Mouse (Mus musculus): ENCODE data around the gene Olfr571. TPM values are rescaled to one million over a fixed set of nuclear protein-coding genes. Genes with fewer than 3 reads are reported as not detected.

Gene Olfr571
- polyA plus RNA-seq, 1 experiment from 2014 or later: not detected

DNA sequence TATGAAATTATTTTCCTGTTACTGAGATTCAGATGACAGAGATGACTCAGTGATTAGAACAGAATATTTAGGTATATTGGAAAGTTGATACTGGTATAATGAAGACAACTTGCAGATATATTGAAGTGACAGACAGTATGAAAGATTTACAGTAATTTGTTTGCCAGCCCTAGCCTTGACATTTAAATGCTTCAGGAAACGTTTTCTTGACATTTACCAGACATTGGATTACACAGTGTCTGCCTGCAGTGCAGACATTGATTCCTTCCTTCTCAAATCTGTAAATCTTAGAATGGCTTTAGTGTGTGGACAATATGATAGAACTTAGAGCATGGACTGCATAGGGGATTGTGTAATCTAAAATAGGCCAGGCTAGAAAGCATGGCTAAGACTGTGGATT, 2.1 kb downstream of the Olfr571 start:
- no peak overlapping the region for H3K4me3 ChIP-seq (replicated peaks)
- 20% methylated on average over 1 of the region's 1 CpGs for WGBS
- H3K9ac ChIP-seq: no peak overlapping the region
- no peak for ATAC-seq (replicated peaks; ENCODE audit: low FRiP score)
- H3K9me3 ChIP-seq (replicated peaks): no peaks in the 10 kb centered on the region
- H3K27ac ChIP-seq: no peak overlapping the region
- H3K36me3 ChIP-seq: no peaks in the 10 kb centered on the region
- H3K4me1 ChIP-seq: no peaks in the 10 kb centered on the region
- H3K4me2 ChIP-seq: no peak overlapping the region
- no peaks in the 10 kb centered on the region for H3K27me3 ChIP-seq

DNA sequence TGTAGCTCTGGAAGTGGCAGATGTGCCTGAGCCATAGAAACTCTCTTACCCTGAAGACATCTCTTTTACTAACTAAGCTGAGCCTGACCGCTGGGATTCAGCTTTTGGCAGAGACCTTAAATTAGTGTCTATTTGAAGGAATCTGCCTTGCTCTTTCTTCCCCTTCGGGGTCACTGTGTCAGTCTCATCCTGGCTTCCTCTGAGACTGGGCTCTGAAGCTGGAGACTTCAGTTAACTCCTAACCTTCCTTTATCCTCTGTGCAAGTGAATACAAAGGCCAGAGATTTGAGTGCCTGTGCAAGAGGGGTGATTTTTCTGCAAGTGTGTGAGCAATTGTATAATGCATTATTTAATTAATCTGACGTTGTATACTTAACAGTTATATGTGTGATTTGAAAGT, 26.6 kb downstream of the Olfr571 start, which contains the start of gene Olfr569:
Olfr569 (minus strand) TSS at position 101 of the 400 bp plus-strand sequence.
- Histone ChIP-seq H3K4me3 (replicated peaks) (no peak within 1 kb of the TSS), H3K9me3 (replicated peaks) (no peaks in the 10 kb centered on the region), H3K27me3 (no peaks in the 10 kb centered on the region), H3K4me1 (no peaks in the 10 kb centered on the region), H3K4me2 (no peak within 1 kb of the TSS), H3K9ac (no peak within 1 kb of the TSS), H3K27ac (no peak within 1 kb of the TSS), H3K36me3 (no peaks in the 10 kb centered on the region)
- WGBS: 73% methylated on average over 3 of the region's 3 CpGs
- no peak for ATAC-seq (replicated peaks; ENCODE audit: low FRiP score)

DNA sequence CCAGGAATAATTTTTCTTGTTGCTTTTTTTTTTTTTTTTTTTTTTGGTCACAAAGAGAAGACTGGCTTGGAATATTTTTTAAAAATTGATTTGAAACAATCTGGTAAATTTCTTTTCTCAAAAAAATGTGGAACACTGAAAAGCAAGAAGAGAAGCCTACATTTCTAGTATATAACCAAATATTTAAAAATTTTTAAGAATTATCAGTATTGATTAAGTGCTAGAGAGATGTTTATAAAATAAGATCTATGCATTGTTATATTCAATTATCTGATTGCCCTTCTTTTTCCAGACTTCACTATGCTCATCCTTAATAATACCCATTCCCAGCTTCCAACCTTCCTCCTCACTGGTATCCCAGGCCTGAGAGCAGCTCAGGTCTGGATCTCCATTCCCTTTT, 40.5 kb downstream of the Olfr571 start, which contains the start of gene Olfr568:
Olfr568 (plus strand) TSS at position 301 of the 400 bp plus-strand sequence.
- Histone ChIP-seq H3K27me3 (no peaks in the 10 kb centered on the region), H3K9me3 (replicated peaks) (no peaks in the 10 kb centered on the region), H3K9ac (no peak within 1 kb of the TSS), H3K4me2 (no peak within 1 kb of the TSS), H3K27ac (no peak within 1 kb of the TSS), H3K4me3 (replicated peaks) (no peak within 1 kb of the TSS), H3K36me3 (no peaks in the 10 kb centered on the region), H3K4me1 (no peaks in the 10 kb centered on the region)
- ATAC-seq (replicated peaks; ENCODE audit: low FRiP score): no peak

DNA sequence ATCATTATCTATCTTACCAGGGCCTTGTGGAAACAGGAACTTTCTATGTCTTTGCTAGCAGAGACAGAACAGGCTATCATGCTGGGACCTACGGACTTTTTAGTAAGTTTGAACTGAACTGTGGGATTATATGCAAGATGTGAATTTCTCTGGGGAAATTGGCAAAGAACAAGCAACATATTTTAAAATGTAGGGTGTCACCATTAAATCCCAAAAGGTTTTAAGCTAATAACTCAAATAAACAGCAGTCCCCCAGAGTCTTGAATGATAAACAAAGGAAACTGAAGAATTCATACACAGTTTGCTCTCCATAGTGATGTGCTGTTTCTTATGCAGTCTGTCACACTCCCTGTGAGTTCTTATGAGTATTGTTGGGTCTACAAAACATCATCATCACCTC, 58.7 kb downstream of the Olfr571 start, which contains the start of gene Olfr566:
Olfr566 (minus strand) TSS at position 101 of the 400 bp plus-strand sequence.
- no peak for ATAC-seq (replicated peaks; ENCODE audit: low FRiP score)
- Histone ChIP-seq H3K4me1 (no peaks in the 10 kb centered on the region), H3K9me3 (replicated peaks) (no peaks in the 10 kb centered on the region), H3K27me3 (no peaks in the 10 kb centered on the region), H3K36me3 (no peaks in the 10 kb centered on the region), H3K4me3 (replicated peaks) (no peak within 1 kb of the TSS), H3K4me2 (no peak within 1 kb of the TSS), H3K9ac (no peak within 1 kb of the TSS), H3K27ac (no peak within 1 kb of the TSS)
- 78% methylated on average over 1 of the region's 1 CpGs for WGBS

DNA sequence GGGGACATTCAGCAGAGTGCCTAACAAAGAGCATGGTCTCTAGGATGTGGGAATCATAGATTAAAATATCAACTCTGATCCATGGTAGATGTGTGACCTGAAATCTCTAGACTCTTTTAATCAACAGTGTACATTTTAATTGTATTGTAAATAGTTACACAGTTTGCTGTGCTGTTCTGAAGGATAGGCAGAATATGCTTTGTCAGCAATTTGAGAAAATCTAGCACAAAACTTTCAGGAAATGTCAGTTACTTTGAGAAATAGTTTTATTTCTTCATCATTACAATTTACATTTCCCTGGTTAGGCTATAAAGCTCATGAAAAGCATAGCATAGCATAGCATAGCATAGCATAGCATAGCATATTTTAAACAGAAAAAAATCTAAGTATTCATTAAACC, 61.5 kb downstream of the Olfr571 start:
- Histone ChIP-seq H3K4me3 (replicated peaks) (no peak overlapping the region), H3K9ac (no peak overlapping the region), H3K9me3 (replicated peaks) (no peaks in the 10 kb centered on the region), H3K4me1 (no peaks in the 10 kb centered on the region), H3K36me3 (no peaks in the 10 kb centered on the region), H3K27ac (no peak overlapping the region), H3K27me3 (no peaks in the 10 kb centered on the region), H3K4me2 (no peak overlapping the region)
- no peak for ATAC-seq (replicated peaks; ENCODE audit: low FRiP score)

Other genes with a start within 250 kb of the Olfr571 start
- gene Trim68, start 230.2 kb downstream of the Olfr571 start, polyA plus RNA-seq (2015; fragmentation: Nextera tagmentation; extraction: Ambion mirVana): 13.0 and 15.5 TPM in 2 replicates
- not detected in 2 replicates for gene Olfr557, start 221.6 kb downstream of the Olfr571 start, polyA plus RNA-seq (2015; fragmentation: Nextera tagmentation; extraction: Ambion mirVana)
- gene Olfr558, start 215.3 kb downstream of the Olfr571 start, polyA plus RNA-seq (2015; fragmentation: Nextera tagmentation; extraction: Ambion mirVana): 0.78 and 0.81 TPM in 2 replicates
- not detected in 2 replicates for gene Olfr33, start 198.5 kb downstream of the Olfr571 start, polyA plus RNA-seq (2015; fragmentation: Nextera tagmentation; extraction: Ambion mirVana)
- not detected in 2 replicates for gene Olfr559, start 190.0 kb downstream of the Olfr571 start, polyA plus RNA-seq (2015; fragmentation: Nextera tagmentation; extraction: Ambion mirVana)
- not detected in 2 replicates for gene Olfr560, start 158.2 kb downstream of the Olfr571 start, polyA plus RNA-seq (2015; fragmentation: Nextera tagmentation; extraction: Ambion mirVana)
- 0.27 and 0.48 TPM in 2 replicates for gene Olfr78, start 158.1 kb downstream of the Olfr571 start, polyA plus RNA-seq (2015; fragmentation: Nextera tagmentation; extraction: Ambion mirVana)
- not detected in 2 replicates for gene Olfr561, start 146.3 kb downstream of the Olfr571 start, polyA plus RNA-seq (2015; fragmentation: Nextera tagmentation; extraction: Ambion mirVana)
- gene Olfr564, start 114.1 kb downstream of the Olfr571 start, polyA plus RNA-seq (2015; fragmentation: Nextera tagmentation; extraction: Ambion mirVana): not detected in 2 replicates
- not detected in 2 replicates for gene Olfr566, start 58.8 kb downstream of the Olfr571 start, polyA plus RNA-seq (2015; fragmentation: Nextera tagmentation; extraction: Ambion mirVana)
- not detected in 2 replicates for gene Olfr568, start 40.4 kb downstream of the Olfr571 start, polyA plus RNA-seq (2015; fragmentation: Nextera tagmentation; extraction: Ambion mirVana)
- not detected in 2 replicates for gene Olfr569, start 26.7 kb downstream of the Olfr571 start, polyA plus RNA-seq (2015; fragmentation: Nextera tagmentation; extraction: Ambion mirVana)
- gene Olfr570, start 23.0 kb downstream of the Olfr571 start, polyA plus RNA-seq (2015; fragmentation: Nextera tagmentation; extraction: Ambion mirVana): not detected in 2 replicates
- not detected in 2 replicates for gene Olfr572, start 6.9 kb upstream of the Olfr571 start, polyA plus RNA-seq (2015; fragmentation: Nextera tagmentation; extraction: Ambion mirVana)
- gene Olfr573-ps1, start 25.0 kb upstream of the Olfr571 start, polyA plus RNA-seq (2015; fragmentation: Nextera tagmentation; extraction: Ambion mirVana): not detected in 2 replicates
- not detected in 2 replicates for gene Olfr574, start 30.9 kb upstream of the Olfr571 start, polyA plus RNA-seq (2015; fragmentation: Nextera tagmentation; extraction: Ambion mirVana)
- gene Olfr575, start 41.2 kb upstream of the Olfr571 start, polyA plus RNA-seq (2015; fragmentation: Nextera tagmentation; extraction: Ambion mirVana): not detected in 2 replicates
- gene Olfr576, start 45.1 kb upstream of the Olfr571 start, polyA plus RNA-seq (2015; fragmentation: Nextera tagmentation; extraction: Ambion mirVana): not detected in 2 replicates
- not detected in 2 replicates for gene Olfr577, start 58.4 kb upstream of the Olfr571 start, polyA plus RNA-seq (2015; fragmentation: Nextera tagmentation; extraction: Ambion mirVana)
- not detected in 2 replicates for gene Olfr578, start 71.8 kb upstream of the Olfr571 start, polyA plus RNA-seq (2015; fragmentation: Nextera tagmentation; extraction: Ambion mirVana)
- gene Olfr582, start 120.5 kb upstream of the Olfr571 start, polyA plus RNA-seq (2015; fragmentation: Nextera tagmentation; extraction: Ambion mirVana): not detected in 2 replicates
- not detected in 2 replicates for gene Olfr583, start 133.8 kb upstream of the Olfr571 start, polyA plus RNA-seq (2015; fragmentation: Nextera tagmentation; extraction: Ambion mirVana)
- not detected in 2 replicates for gene Olfr584, start 164.3 kb upstream of the Olfr571 start, polyA plus RNA-seq (2015; fragmentation: Nextera tagmentation; extraction: Ambion mirVana)
- gene Olfr585, start 180.2 kb upstream of the Olfr571 start, polyA plus RNA-seq (2015; fragmentation: Nextera tagmentation; extraction: Ambion mirVana): not detected in 2 replicates
- gene Olfr586, start 208.1 kb upstream of the Olfr571 start, polyA plus RNA-seq (2015; fragmentation: Nextera tagmentation; extraction: Ambion mirVana): not detected in 2 replicates
- not detected in 2 replicates for gene Olfr588-ps1, start 223.3 kb upstream of the Olfr571 start, polyA plus RNA-seq (2015; fragmentation: Nextera tagmentation; extraction: Ambion mirVana)
- not detected in 2 replicates for gene Olfr589, start 238.8 kb upstream of the Olfr571 start, polyA plus RNA-seq (2015; fragmentation: Nextera tagmentation; extraction: Ambion mirVana)